Mouse (Mus musculus): ENCODE data around the gene Ces1f. TPM values are rescaled to one million over a fixed set of nuclear protein-coding genes. Genes with fewer than 3 reads are reported as not detected.

Ces1f gene
- polyA plus RNA-seq, 1 experiment, result not detected

DNA sequence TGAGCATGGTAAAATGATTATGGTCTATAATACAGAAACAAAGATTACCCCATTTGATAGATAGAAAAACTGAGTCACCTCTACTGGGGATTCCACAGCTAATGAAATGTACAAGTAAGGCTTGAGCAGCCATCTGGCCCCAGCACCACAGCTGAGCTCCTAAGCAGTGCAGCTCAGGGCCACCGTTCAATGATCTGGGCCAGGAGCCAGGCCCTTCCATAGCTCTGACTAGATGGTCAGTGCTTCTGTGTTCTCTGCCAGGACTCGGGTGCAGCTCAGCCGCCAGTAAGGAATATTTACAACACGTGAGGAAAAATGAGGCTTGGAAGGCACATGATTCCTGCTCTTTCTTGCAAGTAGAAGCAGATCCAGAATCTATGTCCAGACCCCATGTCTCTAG, 6.9 kb downstream of the Ces1f start:
- Histone ChIP-seq H3K4me1 (ENCODE audit: control insufficient read depth, insufficient read depth, low read length) (peaks cover 3% of the 10 kb centered on the region; the same call in 1 of the 2 replicates), H3K4me3 (ENCODE audit: insufficient read depth, low read depth, low read length) (no peak overlapping the region), H3K27ac (ENCODE audit: insufficient read depth, low read depth, low read length) (peak overlapping the region; percentile 88)
- no peak for TF ChIP-seq POLR2A (IDR thresholded peaks at IDR 0.05; ENCODE audit: insufficient read depth, low read depth, low read length)
- no peak for TF ChIP-seq CTCF (IDR thresholded peaks at IDR 0.05; ENCODE audit: insufficient read depth, low read depth, low read length)
- 38% methylated on average over 4 of the region's 4 CpGs for WGBS

DNA sequence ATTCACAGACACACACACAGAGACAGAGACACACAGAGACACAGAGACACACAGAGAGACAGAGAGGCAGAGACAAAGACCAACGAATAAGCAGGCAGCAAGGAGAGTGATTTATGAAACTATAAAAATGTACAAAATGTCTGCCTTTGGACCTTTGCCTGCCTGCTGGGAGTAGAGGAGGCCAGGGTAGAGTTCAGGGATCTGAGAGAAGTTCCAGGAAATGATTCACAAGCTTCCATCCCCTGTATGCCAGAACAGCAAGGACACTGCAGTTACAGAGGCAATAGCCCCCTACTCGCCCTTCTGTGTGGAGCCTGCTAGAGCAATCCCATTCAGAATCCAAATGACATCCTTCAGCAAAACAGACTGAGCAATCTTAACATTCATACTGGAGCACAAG, 18.1 kb downstream of the Ces1f start:
- Histone ChIP-seq H3K27ac (ENCODE audit: insufficient read depth, low read depth, low read length) (no peak overlapping the region), H3K4me1 (ENCODE audit: control insufficient read depth, insufficient read depth, low read length) (no peaks in the 10 kb centered on the region), H3K4me3 (ENCODE audit: insufficient read depth, low read depth, low read length) (no peak overlapping the region)
- WGBS, result 72% methylated on average over 2 of the region's 2 CpGs
- TF ChIP-seq POLR2A (IDR thresholded peaks at IDR 0.05; ENCODE audit: insufficient read depth, low read depth, low read length), result no peak
- TF ChIP-seq CTCF (IDR thresholded peaks at IDR 0.05; ENCODE audit: insufficient read depth, low read depth, low read length), result no peak

DNA sequence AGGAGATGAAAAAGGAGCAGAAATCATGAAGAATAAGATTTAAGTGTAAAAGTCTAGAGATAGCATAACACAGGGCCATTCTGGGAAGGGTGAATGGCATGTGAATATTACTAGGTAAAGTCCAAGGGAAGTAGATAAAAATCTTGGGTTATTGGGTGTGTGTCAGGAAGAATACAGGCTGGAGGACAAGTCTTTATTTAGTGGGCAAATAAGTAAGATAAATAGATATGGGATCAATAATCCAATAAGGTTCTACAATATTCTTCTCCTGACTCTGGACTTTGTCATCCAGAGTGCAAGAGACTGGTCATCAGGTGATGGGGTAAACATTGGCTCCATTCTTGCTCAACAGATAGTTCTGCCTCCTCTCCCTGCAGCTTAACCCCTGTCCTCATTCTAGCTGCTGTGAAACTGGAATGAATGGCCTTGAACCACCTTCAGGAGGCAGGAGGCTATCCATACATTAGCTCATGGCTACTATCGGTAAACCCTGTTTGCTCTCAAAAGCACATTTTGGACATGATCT, 27.1 kb downstream of the Ces1f start:
- H3K4me1 ChIP-seq (ENCODE audit: control insufficient read depth, insufficient read depth, low read length), result no peaks in the 10 kb centered on the region
- 100% methylated on average over 1 of the region's 1 CpGs for whole genome bisulfite sequencing
- H3K4me3 ChIP-seq (ENCODE audit: insufficient read depth, low read depth, low read length), result no peak overlapping the region
- no peak for TF ChIP-seq CTCF (IDR thresholded peaks at IDR 0.05; ENCODE audit: insufficient read depth, low read depth, low read length)
- no peak for TF ChIP-seq POLR2A (IDR thresholded peaks at IDR 0.05; ENCODE audit: insufficient read depth, low read depth, low read length)
- H3K27ac ChIP-seq (ENCODE audit: insufficient read depth, low read depth, low read length), result no peak overlapping the region

DNA sequence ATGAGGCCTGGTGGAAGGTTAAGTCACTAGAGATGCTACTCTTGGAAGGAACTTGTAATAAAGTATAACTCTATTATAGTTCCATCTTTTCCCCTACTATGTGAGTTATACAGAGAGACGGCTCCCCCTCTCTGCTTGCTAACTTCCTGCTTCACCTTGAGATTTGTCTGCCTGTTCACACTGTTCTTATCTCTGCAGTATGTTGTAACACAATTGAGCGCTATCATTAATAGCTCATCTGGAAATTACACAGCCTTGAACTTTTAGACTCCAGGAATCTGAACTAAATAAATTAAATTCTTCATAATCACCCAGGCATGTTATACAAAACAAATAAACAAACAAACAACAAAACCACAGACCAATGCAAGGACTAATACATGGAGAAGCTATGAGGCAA, 33.5 kb downstream of the Ces1f start:
- WGBS, result 92% methylated on average over 2 of the region's 2 CpGs
- Histone ChIP-seq H3K4me3 (ENCODE audit: insufficient read depth, low read depth, low read length) (no peak overlapping the region), H3K27ac (ENCODE audit: insufficient read depth, low read depth, low read length) (no peak overlapping the region)

DNA sequence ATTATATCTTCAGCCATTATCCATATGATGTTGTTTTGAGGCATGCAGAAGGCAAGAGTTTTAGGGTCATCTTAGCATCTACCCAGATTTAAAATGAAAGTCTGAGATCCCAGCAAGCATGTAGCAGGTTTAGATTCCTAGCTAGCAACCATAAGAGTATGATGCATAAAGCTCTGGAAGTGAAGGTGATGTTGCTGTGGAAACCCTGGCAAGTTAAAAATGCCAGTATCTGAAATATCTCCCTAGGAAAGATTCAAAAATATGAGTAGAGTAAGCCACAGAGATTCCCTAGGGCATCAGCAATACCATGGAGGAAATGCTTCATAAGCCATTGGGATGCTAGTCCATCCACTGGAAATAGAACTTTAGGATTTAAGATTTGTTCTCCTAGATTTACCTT, 39.7 kb downstream of the Ces1f start:
- TF ChIP-seq POLR2A (IDR thresholded peaks at IDR 0.05; ENCODE audit: insufficient read depth, low read depth, low read length) (no peak), CTCF (IDR thresholded peaks at IDR 0.05; ENCODE audit: insufficient read depth, low read depth, low read length) (no peak)
- Histone ChIP-seq H3K4me3 (ENCODE audit: insufficient read depth, low read depth, low read length) (no peak overlapping the region), H3K4me1 (ENCODE audit: control insufficient read depth, insufficient read depth, low read length) (no peaks in the 10 kb centered on the region), H3K27ac (ENCODE audit: insufficient read depth, low read depth, low read length) (no peak overlapping the region)

More for the DNA sequence above, 33.5 kb downstream of the Ces1f start:
- TF ChIP-seq POLR2A (IDR thresholded peaks at IDR 0.05; ENCODE audit: insufficient read depth, low read depth, low read length) (no peak), CTCF (IDR thresholded peaks at IDR 0.05; ENCODE audit: insufficient read depth, low read depth, low read length) (no peak)
- no peaks in the 10 kb centered on the region for H3K4me1 ChIP-seq (ENCODE audit: control insufficient read depth, insufficient read depth, low read length)

DNA sequence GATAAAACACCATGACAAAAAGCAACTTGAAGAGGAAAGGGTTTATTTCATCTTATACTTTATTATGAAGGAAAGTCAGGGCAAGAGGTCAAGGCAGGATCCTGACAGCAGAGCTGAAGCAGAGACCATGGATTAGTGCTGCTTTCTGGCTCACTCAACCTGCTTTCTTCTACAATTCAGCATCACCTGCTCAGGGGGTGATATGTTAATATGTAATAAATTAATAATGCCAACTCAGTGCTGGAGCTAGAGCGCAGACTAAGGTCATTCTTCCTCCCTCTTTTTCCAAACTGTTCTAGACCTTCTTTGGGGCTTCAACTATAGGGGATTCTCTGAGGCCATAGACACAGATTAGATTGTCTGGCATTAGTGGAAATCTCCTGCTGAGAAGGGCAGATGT, 43.9 kb downstream of the Ces1f start:
- Histone ChIP-seq H3K4me3 (ENCODE audit: insufficient read depth, low read depth, low read length) (no peak overlapping the region), H3K4me1 (ENCODE audit: control insufficient read depth, insufficient read depth, low read length) (no peaks in the 10 kb centered on the region), H3K27ac (ENCODE audit: insufficient read depth, low read depth, low read length) (no peak overlapping the region)
- WGBS, result 95% methylated on average over 1 of the region's 1 CpGs
- no peak for TF ChIP-seq POLR2A (IDR thresholded peaks at IDR 0.05; ENCODE audit: insufficient read depth, low read depth, low read length)
- no peak for TF ChIP-seq CTCF (IDR thresholded peaks at IDR 0.05; ENCODE audit: insufficient read depth, low read depth, low read length)

DNA sequence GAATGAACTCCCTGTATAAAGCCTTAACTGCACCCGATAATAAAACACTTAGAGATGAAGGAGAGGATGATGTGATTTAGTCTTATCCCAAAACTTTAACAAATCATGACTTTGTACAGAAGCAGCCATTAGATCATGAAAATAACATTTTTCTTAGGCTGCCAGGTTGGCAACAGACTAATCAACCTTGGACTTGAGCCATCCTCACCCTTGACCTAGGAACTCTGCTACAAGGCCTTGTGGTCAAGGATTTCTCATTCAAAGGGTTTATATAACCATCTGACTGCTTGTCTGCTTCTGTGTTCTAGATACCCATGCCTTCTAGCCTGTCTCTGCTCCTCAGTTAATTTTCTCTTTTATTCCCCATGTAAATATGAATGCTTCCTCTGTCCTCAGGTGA, 44.8 kb downstream of the Ces1f start:
- TF ChIP-seq POLR2A (IDR thresholded peaks at IDR 0.05; ENCODE audit: insufficient read depth, low read depth, low read length) (no peak), CTCF (IDR thresholded peaks at IDR 0.05; ENCODE audit: insufficient read depth, low read depth, low read length) (no peak)
- 76% methylated on average over 1 of the region's 1 CpGs for WGBS
- no peak overlapping the region for H3K4me3 ChIP-seq (ENCODE audit: insufficient read depth, low read depth, low read length)
- no peaks in the 10 kb centered on the region for H3K4me1 ChIP-seq (ENCODE audit: control insufficient read depth, insufficient read depth, low read length)
- H3K27ac ChIP-seq (ENCODE audit: insufficient read depth, low read depth, low read length), result no peak overlapping the region

DNA sequence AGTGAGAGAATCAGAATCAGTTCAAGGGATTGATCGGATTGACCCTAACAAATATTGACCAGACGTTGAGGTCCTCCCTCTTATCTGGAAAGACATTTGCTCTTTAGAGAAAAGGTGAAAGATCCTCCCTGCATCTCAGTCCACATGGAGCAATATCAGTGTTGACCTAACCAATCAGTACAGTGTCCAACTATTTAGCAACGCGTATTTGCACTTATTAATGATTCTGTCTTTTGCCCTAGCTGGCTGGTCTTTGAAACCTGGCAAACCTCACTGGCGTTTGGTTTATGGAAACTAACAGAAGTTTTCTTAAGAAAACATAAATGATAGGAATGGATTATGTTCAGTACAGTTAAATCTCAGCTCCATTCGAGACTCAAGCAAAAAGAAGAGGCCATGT, 45.5 kb downstream of the Ces1f start:
- 89% methylated on average over 6 of the region's 6 CpGs for WGBS
- no peak overlapping the region for H3K27ac ChIP-seq (ENCODE audit: insufficient read depth, low read depth, low read length)
- no peak overlapping the region for H3K4me3 ChIP-seq (ENCODE audit: insufficient read depth, low read depth, low read length)
- no peaks in the 10 kb centered on the region for H3K4me1 ChIP-seq (ENCODE audit: control insufficient read depth, insufficient read depth, low read length)
- TF ChIP-seq POLR2A (IDR thresholded peaks at IDR 0.05; ENCODE audit: insufficient read depth, low read depth, low read length) (no peak), CTCF (IDR thresholded peaks at IDR 0.05; ENCODE audit: insufficient read depth, low read depth, low read length) (no peak)

DNA sequence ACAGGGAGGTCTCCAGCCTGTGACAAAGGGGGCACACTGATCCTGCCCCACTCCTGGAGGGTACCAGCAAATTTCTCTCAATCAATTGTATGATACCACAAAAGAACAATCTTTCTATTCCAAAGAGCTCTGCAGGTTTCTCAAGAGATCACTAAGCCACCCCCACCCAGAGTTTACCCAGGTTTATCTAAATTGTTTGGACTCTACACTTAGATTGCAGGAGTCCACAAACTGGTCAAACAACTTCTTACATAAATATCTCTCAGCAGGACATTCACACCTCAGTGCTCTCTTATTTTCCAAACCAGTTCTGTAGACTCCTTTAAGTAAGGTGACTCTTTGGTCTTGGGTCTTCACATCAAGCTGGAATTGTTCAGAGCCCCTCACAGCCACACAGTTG, 50.1 kb downstream of the Ces1f start, which contains the start of gene Ces1e:
TSS of gene Ces1e (minus strand) at position 174 of the 400 bp plus-strand sequence.
- H3K27ac ChIP-seq (ENCODE audit: insufficient read depth, low read depth, low read length), result no peak within 1 kb of the TSS
- no peaks in the 10 kb centered on the region for H3K4me1 ChIP-seq (ENCODE audit: control insufficient read depth, insufficient read depth, low read length)
- H3K4me3 ChIP-seq (ENCODE audit: insufficient read depth, low read depth, low read length), result no peak within 1 kb of the TSS
- no peak for TF ChIP-seq CTCF (IDR thresholded peaks at IDR 0.05; ENCODE audit: insufficient read depth, low read depth, low read length)
- TF ChIP-seq POLR2A (IDR thresholded peaks at IDR 0.05; ENCODE audit: insufficient read depth, low read depth, low read length), result no peak

Measured in olfactory bulb, adult 2 months (tissue).